Mouse (Mus musculus): ENCODE results near the gene Pros1. TPM values are rescaled to one million over a fixed set of nuclear protein-coding genes. Genes with fewer than 3 reads are reported as not detected.
A peak's percentile ranks its signal among the peaks of the same experiment; 100 is the strongest.

Gene Pros1
- polyA plus RNA-seq (2014; fragmentation: Nextera tagmentation; extraction: Ambion mirVana), result 5.6 and 11.2 TPM in 2 replicates

DNA sequence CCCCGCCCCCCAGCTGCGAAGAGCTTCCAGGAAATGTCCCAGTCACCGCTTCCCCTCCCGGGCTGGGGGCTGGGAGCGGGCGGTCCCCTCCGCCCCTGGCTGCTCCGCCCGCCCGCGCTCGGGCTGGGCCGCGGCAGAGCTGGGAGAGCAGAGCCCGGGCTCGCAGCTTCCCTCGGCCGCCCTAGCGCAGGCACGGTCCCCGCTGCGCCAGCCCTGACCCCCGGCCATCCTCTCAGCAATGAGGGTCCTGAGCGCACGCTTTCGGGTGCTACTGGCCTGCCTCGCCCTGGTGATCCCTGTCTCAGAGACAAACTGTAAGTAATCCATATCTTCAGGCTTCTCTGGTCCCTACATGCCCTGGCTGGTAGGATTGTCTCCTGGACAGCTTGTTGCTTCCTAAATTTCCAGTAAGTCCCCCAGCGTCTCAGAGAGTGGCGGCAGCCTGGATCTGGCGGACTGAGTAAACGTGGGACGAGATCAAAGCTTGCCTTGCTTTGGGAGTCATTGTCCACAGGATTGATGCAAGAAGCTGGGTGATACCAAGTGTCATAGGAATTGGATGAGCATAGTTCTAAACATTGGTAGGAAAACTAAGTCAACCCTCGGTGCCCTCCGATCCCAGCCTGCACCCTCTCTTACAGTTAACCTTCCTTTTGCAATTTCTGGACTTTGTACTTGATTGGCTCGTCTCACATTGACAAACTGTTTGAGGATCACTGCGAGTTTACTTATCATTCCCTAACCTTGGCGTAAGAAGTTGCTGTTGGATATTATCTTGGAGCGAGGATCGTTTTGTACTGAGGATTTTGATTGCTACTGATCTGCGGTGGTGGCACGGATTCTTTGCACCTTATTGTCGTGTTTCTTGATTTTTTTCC lies at the start of gene Pros1:
Pros1 (plus strand) TSS at position 117 of the 878 bp plus-strand sequence.
- Histone ChIP-seq H3K9me3 (ENCODE audit: control insufficient read depth, low read length) (no peaks in the 10 kb centered on the region), H3K4me1 (ENCODE audit: control insufficient read depth, insufficient read depth, low read length) (peaks cover 6% of the 10 kb centered on the region; the same call in 1 of the 2 replicates), H3K4me2 (ENCODE audit: low read length) (peak within 1 kb of the TSS; percentile 96), H3K27ac (replicated peaks; ENCODE audit: low read depth, low read length) (0 out of 2 replicates have a peak within 1 kb of the TSS, but pooled peaks have one; percentile 26), H3K36me3 (ENCODE audit: control insufficient read depth, insufficient read depth, low read length) (no peaks in the 10 kb centered on the region), H3K4me3 (replicated peaks; ENCODE audit: low read depth, low read length) (peak within 1 kb of the TSS; percentile 56), H3K27me3 (ENCODE audit: control insufficient read depth, insufficient read depth, low read length) (no peaks in the 10 kb centered on the region), H3K9ac (replicated peaks; ENCODE audit: low read length) (peak within 1 kb of the TSS; percentile 77)
- peak; percentile 76 for DNase-seq
- peak; percentile 88 for ATAC-seq (ENCODE audit: low FRiP score, low TSS enrichment)
- WGBS, result 4% methylated on average over 39 of the region's 42 CpGs

DNA sequence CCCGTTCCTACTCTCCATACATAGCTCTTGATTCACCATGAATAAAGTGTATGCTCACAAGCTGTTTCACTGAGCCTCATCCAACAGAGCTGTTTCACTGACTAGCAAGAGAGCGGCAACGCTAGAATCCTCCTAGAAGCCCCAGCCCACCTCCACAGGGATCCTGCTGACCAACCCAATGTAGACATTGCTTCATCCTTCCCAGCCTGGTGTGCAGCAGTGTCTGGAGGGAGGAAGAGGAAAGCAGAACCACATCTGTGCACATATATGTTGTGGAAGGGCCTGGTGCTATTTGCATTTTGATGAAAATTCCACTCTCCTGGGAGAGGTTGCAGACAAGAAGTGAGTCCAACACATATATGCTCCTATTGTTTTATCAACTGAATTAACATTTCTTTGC lies 49.5 kb upstream of the Pros1 start:
- H3K36me3 ChIP-seq (ENCODE audit: control insufficient read depth, insufficient read depth, low read length), result peaks cover 17% of the 10 kb centered on the region; the same call in 1 of the 2 replicates
- no peak overlapping the region for H3K27ac ChIP-seq (replicated peaks; ENCODE audit: low read depth, low read length)
- DNase-seq (no peak), ATAC-seq (ENCODE audit: low FRiP score, low TSS enrichment) (no peak)
- H3K4me3 ChIP-seq (replicated peaks; ENCODE audit: low read depth, low read length), result no peak overlapping the region
- no peaks in the 10 kb centered on the region for H3K4me1 ChIP-seq (ENCODE audit: control insufficient read depth, insufficient read depth, low read length)
- H3K9me3 ChIP-seq (ENCODE audit: control insufficient read depth, low read length), result no peaks in the 10 kb centered on the region
- no peaks in the 10 kb centered on the region for H3K27me3 ChIP-seq (ENCODE audit: control insufficient read depth, insufficient read depth, low read length)
- no peak overlapping the region for H3K4me2 ChIP-seq (ENCODE audit: low read length)
- no peak overlapping the region for H3K9ac ChIP-seq (replicated peaks; ENCODE audit: low read length)
- WGBS, result 91% methylated on average over 3 of the region's 3 CpGs

DNA sequence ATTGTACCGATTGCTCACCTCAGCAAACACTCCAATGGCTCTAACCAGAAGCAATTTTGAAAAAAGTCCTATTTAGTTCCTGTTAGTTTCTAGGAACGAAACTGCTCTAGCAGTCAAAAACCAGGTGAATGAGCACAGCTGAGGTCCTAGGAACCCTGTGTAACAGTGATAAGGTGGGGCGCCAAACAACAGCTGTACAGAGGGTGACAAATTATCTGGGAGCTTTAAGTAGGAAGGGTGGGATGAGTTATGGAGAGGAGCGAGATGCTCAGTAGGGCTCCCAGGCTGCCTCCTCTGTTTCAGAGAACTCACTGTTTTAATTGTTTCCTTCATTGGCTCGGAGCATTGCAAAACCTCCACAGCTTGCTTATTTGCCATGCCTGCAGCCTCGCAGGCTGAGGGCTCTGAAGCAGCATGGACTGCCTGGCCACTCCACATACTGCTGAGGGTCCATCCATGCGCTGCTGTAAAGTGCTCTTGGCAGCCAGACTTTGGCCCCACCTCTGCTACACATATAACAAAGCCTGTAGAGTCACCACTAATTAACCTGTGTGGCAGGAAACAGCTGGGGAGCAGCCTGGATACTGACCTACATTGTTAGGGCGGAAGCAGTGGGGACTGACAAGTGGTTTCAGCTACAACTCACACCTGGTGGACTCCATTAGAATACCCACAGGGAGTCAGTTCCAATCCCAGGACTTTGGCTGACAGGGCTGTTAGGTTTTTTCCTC lies 46.7 kb upstream of the Pros1 start:
- ATAC-seq (ENCODE audit: low FRiP score, low TSS enrichment), result no peak

DNA sequence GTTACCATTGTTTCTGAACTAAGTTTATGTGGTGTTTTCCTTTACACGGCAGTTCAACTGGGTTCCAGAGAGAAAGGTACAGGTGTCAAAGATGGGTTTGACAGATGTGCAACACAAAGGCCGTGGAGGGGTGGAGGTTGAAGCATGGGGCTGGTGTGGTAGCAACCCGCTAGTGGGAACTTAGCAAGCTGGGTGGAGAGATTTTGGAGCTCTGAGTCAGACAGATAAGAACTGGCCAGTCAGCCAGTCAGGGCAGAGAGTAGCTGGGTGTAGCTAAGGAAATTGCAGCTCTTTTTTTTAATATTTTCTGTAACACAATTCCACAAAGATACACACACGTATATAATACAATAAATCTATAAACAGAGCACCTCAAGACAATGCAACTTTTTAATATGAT lies 43.3 kb upstream of the Pros1 start:
- H3K4me3 ChIP-seq (replicated peaks; ENCODE audit: low read depth, low read length), result no peak overlapping the region
- H3K9ac ChIP-seq (replicated peaks; ENCODE audit: low read length), result no peak overlapping the region
- no peak for ATAC-seq (ENCODE audit: low FRiP score, low TSS enrichment)
- H3K4me1 ChIP-seq (ENCODE audit: control insufficient read depth, insufficient read depth, low read length), result no peaks in the 10 kb centered on the region
- no peak overlapping the region for H3K27ac ChIP-seq (replicated peaks; ENCODE audit: low read depth, low read length)
- no peak overlapping the region for H3K4me2 ChIP-seq (ENCODE audit: low read length)
- H3K36me3 ChIP-seq (ENCODE audit: control insufficient read depth, insufficient read depth, low read length), result no peaks in the 10 kb centered on the region
- no peaks in the 10 kb centered on the region for H3K9me3 ChIP-seq (ENCODE audit: control insufficient read depth, low read length)
- 93% methylated on average over 4 of the region's 4 CpGs for WGBS
- DNase-seq, result no peak
- H3K27me3 ChIP-seq (ENCODE audit: control insufficient read depth, insufficient read depth, low read length), result no peaks in the 10 kb centered on the region

More for the DNA sequence above, 46.7 kb upstream of the Pros1 start:
- H3K36me3 ChIP-seq (ENCODE audit: control insufficient read depth, insufficient read depth, low read length), result 0 out of 2 replicates have a peak, but pooled peaks cover 7% of the 10 kb centered on the region
- 63% methylated on average over 8 of the region's 8 CpGs for WGBS
- no peak overlapping the region for H3K27ac ChIP-seq (replicated peaks; ENCODE audit: low read depth, low read length)
- no peak overlapping the region for H3K4me3 ChIP-seq (replicated peaks; ENCODE audit: low read depth, low read length)
- H3K9ac ChIP-seq (replicated peaks; ENCODE audit: low read length), result no peak overlapping the region
- no peaks in the 10 kb centered on the region for H3K27me3 ChIP-seq (ENCODE audit: control insufficient read depth, insufficient read depth, low read length)
- H3K4me1 ChIP-seq (ENCODE audit: control insufficient read depth, insufficient read depth, low read length), result no peaks in the 10 kb centered on the region
- no peak overlapping the region for H3K4me2 ChIP-seq (ENCODE audit: low read length)
- H3K9me3 ChIP-seq (ENCODE audit: control insufficient read depth, low read length), result no peaks in the 10 kb centered on the region
- no peak for DNase-seq

DNA sequence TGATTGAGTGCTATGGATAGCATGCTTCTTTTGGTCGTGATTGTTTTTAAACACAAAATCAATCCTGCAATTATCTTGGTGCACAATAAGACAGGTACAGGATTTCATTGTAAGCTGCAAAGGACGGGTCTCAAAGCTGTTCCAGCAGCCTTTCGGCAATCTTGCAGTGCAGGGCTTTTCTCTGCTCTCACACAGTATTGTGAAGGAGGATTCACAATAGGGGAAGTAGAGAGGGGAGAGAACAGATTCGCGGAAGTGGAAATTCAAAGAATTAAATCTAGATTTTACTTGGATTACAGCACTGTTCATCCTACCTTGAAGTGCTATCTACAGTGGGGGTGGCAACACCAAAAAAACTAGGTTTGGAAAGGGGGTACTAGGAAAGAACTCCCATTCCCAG lies 40.3 kb upstream of the Pros1 start:
- Histone ChIP-seq H3K27ac (replicated peaks; ENCODE audit: low read depth, low read length) (no peak overlapping the region), H3K4me2 (ENCODE audit: low read length) (no peak overlapping the region), H3K4me1 (ENCODE audit: control insufficient read depth, insufficient read depth, low read length) (no peaks in the 10 kb centered on the region), H3K9ac (replicated peaks; ENCODE audit: low read length) (no peak overlapping the region), H3K4me3 (replicated peaks; ENCODE audit: low read depth, low read length) (no peak overlapping the region), H3K27me3 (ENCODE audit: control insufficient read depth, insufficient read depth, low read length) (no peaks in the 10 kb centered on the region), H3K36me3 (ENCODE audit: control insufficient read depth, insufficient read depth, low read length) (no peaks in the 10 kb centered on the region), H3K9me3 (ENCODE audit: control insufficient read depth, low read length) (no peaks in the 10 kb centered on the region)
- ATAC-seq (ENCODE audit: low FRiP score, low TSS enrichment) (no peak), DNase-seq (no peak)
- 76% methylated on average over 5 of the region's 5 CpGs for WGBS

DNA sequence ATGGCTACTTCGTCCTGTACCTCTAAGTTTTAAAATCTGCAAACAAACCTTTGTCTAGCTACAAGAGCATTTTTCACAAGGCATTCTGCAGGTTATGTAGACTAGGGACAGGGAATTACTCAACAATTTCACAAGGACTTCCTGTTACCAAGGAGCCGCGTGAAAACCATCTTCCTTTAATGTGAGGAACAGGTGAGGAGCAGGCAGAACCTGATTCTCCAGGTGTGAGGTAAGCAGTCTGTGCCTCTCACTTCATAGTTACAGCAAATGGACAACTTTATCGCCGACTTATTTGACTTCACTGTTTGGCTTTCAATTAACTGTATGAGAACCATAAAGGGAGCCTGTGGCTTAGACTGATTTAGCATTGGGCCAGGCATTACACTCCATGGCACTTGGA lies 39.6 kb upstream of the Pros1 start, which contains the start of gene Stx19:
Stx19 (plus strand) TSS at position 186 of the 400 bp plus-strand sequence.
- Histone ChIP-seq H3K9ac (replicated peaks; ENCODE audit: low read length) (no peak within 1 kb of the TSS), H3K27me3 (ENCODE audit: control insufficient read depth, insufficient read depth, low read length) (no peaks in the 10 kb centered on the region), H3K4me3 (replicated peaks; ENCODE audit: low read depth, low read length) (no peak within 1 kb of the TSS), H3K9me3 (ENCODE audit: control insufficient read depth, low read length) (no peaks in the 10 kb centered on the region), H3K4me1 (ENCODE audit: control insufficient read depth, insufficient read depth, low read length) (no peaks in the 10 kb centered on the region), H3K36me3 (ENCODE audit: control insufficient read depth, insufficient read depth, low read length) (no peaks in the 10 kb centered on the region), H3K27ac (replicated peaks; ENCODE audit: low read depth, low read length) (no peak within 1 kb of the TSS), H3K4me2 (ENCODE audit: low read length) (no peak within 1 kb of the TSS)
- 91% methylated on average over 5 of the region's 5 CpGs for WGBS
- no peak for ATAC-seq (ENCODE audit: low FRiP score, low TSS enrichment)
- no peak for DNase-seq

DNA sequence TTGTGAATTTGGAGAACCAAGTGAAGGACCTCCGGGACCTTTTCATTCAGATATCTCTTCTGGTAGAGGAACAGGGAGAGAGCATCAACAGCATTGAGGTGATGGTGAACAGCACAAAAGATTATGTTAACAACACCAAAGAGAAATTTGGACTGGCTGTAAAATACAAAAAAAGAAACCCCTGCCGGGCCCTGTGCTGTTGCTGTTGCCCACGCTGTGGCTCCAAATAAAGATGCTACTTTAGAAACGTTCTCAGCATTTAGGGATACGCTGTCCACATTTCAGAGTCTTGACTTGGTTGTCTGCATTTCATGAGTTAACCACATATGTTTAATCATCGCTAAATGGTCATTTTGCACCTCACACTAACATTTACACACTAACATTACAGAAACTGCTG lies 31.6 kb upstream of the Pros1 start:
- Histone ChIP-seq H3K9me3 (ENCODE audit: control insufficient read depth, low read length) (no peaks in the 10 kb centered on the region), H3K9ac (replicated peaks; ENCODE audit: low read length) (no peak overlapping the region), H3K27ac (replicated peaks; ENCODE audit: low read depth, low read length) (no peak overlapping the region), H3K27me3 (ENCODE audit: control insufficient read depth, insufficient read depth, low read length) (no peaks in the 10 kb centered on the region), H3K4me2 (ENCODE audit: low read length) (no peak overlapping the region), H3K36me3 (ENCODE audit: control insufficient read depth, insufficient read depth, low read length) (no peaks in the 10 kb centered on the region), H3K4me1 (ENCODE audit: control insufficient read depth, insufficient read depth, low read length) (no peaks in the 10 kb centered on the region), H3K4me3 (replicated peaks; ENCODE audit: low read depth, low read length) (no peak overlapping the region)
- DNase-seq (no peak), ATAC-seq (ENCODE audit: low FRiP score, low TSS enrichment) (no peak)
- WGBS, result 93% methylated on average over 6 of the region's 6 CpGs

DNA sequence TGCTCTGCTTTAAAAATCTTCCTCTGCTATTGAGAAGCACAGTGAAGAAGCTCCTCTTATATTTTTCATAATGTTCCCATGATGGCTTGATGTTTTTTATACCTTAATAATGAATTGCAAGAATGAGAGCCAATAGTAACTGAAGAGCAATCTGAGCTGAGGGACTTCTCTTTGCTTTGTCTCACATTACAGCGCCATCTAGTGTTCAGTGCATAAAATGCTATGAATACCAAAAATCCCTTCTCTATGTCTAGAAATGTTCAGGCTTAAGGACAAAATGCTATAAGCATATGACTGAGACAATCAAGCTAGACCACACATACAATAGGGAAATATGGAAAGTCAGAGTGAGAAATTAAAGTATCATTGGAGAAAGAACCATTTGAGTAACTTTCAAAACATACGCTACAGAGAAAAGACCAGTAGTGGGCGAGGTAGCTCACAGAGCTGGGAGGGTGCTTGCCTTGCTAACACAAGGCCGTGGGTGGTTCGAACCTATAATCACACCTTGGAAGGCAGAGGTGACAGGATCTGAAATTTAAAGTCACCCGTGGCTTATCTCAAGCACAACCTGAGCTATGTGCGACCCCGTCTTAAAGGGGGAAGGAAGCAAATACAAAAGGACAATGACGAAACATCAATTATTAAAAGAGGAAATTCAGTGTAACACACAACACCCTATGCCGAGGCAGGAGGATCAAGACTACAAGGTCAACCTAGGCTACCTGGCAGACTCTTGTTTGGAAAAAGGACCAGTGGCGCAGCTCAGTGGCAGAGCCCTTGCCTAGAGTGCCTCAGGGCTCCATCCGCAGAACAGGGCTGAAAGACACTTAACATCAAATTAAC lies 27.7 kb upstream of the Pros1 start:
- H3K9ac ChIP-seq (replicated peaks; ENCODE audit: low read length), result no peak overlapping the region
- H3K4me3 ChIP-seq (replicated peaks; ENCODE audit: low read depth, low read length), result no peak overlapping the region
- no peak for ATAC-seq (ENCODE audit: low FRiP score, low TSS enrichment)
- no peak overlapping the region for H3K27ac ChIP-seq (replicated peaks; ENCODE audit: low read depth, low read length)
- H3K36me3 ChIP-seq (ENCODE audit: control insufficient read depth, insufficient read depth, low read length), result no peaks in the 10 kb centered on the region
- H3K9me3 ChIP-seq (ENCODE audit: control insufficient read depth, low read length), result no peaks in the 10 kb centered on the region
- WGBS, result 82% methylated on average over 12 of the region's 12 CpGs
- no peaks in the 10 kb centered on the region for H3K4me1 ChIP-seq (ENCODE audit: control insufficient read depth, insufficient read depth, low read length)
- H3K27me3 ChIP-seq (ENCODE audit: control insufficient read depth, insufficient read depth, low read length), result no peaks in the 10 kb centered on the region
- no peak overlapping the region for H3K4me2 ChIP-seq (ENCODE audit: low read length)
- DNase-seq, result peak; percentile 85
